Mouse (Mus musculus) spleen, adult 18-20 months (tissue): ENCODE measurements around the gene Golga3.

Source experiments
- DNase-seq, 2 experiments: peaks; one replicate each; pipeline ENCODE4 v3.0.0; 2022; ENCODE audit warnings: mixed read lengths in 2 of 2

The Golga3 gene

GRCm38 (mm10) chr5:110232346-110232745 lies 55.8 kb downstream of the Golga3 start:
- no peak for DNase-seq

- no peak for DNase-seq
These were observed 67.6 kb downstream of the Golga3 start for GRCm38 (mm10) chr5:110244091-110244490.

- no peak for DNase-seq
These were observed 90.4 kb downstream of the Golga3 start for GRCm38 (mm10) chr5:110266941-110267340.

GRCm38 (mm10) chr5:110269141-110270101 lies 92.9 kb downstream of the Golga3 start, which contains the start of gene Pgam5:
TSS of gene Pgam5 (minus strand) at chr5:110269913.
- peak; percentile 77 to 85 for DNase-seq

GRCm38 (mm10) chr5:110270242-110270641 lies 93.7 kb downstream of the Golga3 start:
- no peak for DNase-seq

- no peak for DNase-seq
These were observed 97.6 kb downstream of the Golga3 start for GRCm38 (mm10) chr5:110274147-110274546.

GRCm38 (mm10) chr5:110274846-110275245 lies 98.3 kb downstream of the Golga3 start:
- DNase-seq = no peak
